Mouse (Mus musculus): ENCODE results near the gene Fam129a. TPM values are rescaled to one million over a fixed set of nuclear protein-coding genes. Genes with fewer than 3 reads are reported as not detected.
"Not testable (repeated sequence)": the region's sequence is repeated elsewhere in the genome, so short reads cannot be mapped to it uniquely, and the experiment has no call there.

The Fam129a gene
- polyA plus RNA-seq, 1 experiment from 2014 or later = 2.8 TPM

DNA sequence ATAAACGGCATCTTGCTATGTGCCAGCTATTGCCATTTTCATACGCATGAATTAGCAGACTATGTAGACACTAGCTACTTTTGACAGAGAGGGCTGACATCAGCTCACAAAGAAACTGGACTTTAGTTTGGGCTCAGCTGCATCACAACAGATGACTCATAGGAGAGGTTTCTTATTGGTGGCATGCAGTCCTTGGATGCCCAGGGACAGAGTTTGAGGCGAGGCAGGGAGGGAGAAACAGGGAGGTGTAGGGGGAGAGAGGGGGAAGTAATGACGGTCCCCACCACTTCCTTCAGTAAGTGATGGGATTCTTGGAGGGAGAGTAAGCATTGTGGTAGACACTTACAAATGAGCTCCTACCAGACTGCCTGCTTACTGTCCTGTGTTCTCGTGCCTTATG is 118.0 kb downstream of the Fam129a start:
- Histone ChIP-seq H3K27ac (no peak overlapping the region), H3K27me3 (no peaks in the 10 kb centered on the region), H3K36me3 (no peaks in the 10 kb centered on the region), H3K4me3 (replicated peaks) (no peak overlapping the region), H3K4me1 (replicated peaks) (peaks cover 30% of the 10 kb centered on the region), H3K9ac (replicated peaks) (no peak overlapping the region), H3K4me2 (no peak overlapping the region), H3K9me3 (no peaks in the 10 kb centered on the region)
- WGBS = 72% methylated on average over 5 of the region's 5 CpGs
- ATAC-seq (ENCODE audit: insufficient number of reproducible peaks, insufficient read depth, low FRiP score, low TSS enrichment, low read depth) = no peak

DNA sequence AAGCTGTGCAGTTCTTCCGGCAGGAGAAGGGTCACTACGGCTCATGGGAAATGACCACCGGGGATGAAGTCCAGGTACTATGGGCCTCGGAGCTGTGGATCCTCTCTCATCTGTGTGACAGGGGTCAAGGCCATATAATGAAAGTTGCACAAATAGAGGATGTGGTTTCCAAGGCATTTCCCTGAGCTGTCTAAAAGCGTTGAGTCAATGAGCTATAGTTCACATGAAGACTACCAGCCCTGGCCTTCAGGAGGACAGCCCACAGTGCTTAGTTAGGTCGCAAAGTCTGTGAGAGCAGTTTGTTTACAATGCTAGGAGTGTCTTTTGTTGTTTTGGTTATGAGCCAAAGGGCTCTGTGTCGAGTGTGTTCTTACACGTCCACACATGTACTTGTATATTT is 118.6 kb downstream of the Fam129a start:
- no peaks in the 10 kb centered on the region for H3K9me3 ChIP-seq
- H3K4me2 ChIP-seq = no peak overlapping the region
- H3K36me3 ChIP-seq = no peaks in the 10 kb centered on the region
- no peak overlapping the region for H3K4me3 ChIP-seq (replicated peaks)
- H3K27ac ChIP-seq = no peak overlapping the region
- 74% methylated on average over 8 of the region's 8 CpGs for WGBS
- H3K9ac ChIP-seq (replicated peaks) = no peak overlapping the region
- H3K4me1 ChIP-seq (replicated peaks) = peaks cover 25% of the 10 kb centered on the region
- H3K27me3 ChIP-seq = no peaks in the 10 kb centered on the region
- ATAC-seq (ENCODE audit: insufficient number of reproducible peaks, insufficient read depth, low FRiP score, low TSS enrichment, low read depth) = no peak

DNA sequence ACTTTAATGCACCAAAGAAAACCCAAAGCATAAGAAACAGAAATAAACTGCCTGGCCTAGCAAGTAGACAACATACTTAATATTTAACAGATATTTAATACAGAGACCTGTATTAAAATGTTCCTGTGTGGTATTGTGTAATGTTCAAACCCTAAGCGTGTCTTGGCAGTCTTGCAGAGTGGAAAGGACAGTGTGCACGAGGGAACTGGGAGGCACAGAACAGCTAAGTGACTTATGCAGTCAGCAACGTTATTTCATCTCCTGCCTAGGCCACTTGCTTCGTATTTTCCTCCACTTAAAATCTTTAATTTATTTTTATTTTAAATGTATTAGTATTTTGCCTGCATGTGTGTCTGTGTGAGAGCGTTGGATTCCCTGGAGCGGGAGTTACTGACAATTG is 119.1 kb downstream of the Fam129a start:
- no peaks in the 10 kb centered on the region for H3K9me3 ChIP-seq
- no peak overlapping the region for H3K4me2 ChIP-seq
- no peaks in the 10 kb centered on the region for H3K27me3 ChIP-seq
- no peak overlapping the region for H3K9ac ChIP-seq (replicated peaks)
- WGBS = 87% methylated on average over 6 of the region's 6 CpGs
- H3K4me1 ChIP-seq (replicated peaks) = peaks cover 20% of the 10 kb centered on the region
- no peaks in the 10 kb centered on the region for H3K36me3 ChIP-seq
- no peak overlapping the region for H3K27ac ChIP-seq
- no peak overlapping the region for H3K4me3 ChIP-seq (replicated peaks)
- no peak for ATAC-seq (ENCODE audit: insufficient number of reproducible peaks, insufficient read depth, low FRiP score, low TSS enrichment, low read depth)

DNA sequence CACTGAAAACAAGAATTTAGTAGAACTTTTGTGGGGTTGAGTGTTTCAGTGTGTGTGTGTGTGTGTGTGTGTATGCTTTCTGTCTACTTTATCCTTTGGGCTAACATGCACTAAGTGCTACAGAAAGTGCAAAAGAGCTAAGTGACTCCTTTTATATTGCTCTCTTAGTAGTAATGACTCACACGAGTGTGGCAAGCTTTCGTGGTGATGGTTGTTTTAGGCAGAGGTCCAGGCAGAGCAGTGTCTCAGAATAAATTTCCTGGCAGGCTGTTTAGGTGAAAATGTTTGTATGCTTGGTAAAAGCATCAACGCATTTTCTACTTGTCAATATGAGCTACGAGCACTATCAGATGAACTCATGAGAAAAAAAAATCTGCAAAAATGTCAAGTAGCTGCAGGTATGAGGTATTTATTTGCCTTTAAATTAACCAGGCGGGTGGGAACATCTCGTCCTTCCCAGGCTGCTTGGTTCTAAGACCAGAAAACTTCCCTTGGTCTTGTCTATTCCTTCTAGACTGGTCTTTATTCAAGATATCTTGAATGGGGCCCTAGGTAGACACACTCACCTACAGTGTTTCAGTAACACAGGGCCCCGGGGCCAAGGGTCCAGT is 119.7 kb downstream of the Fam129a start:
- 76% methylated on average over 7 of the region's 7 CpGs for WGBS
- ATAC-seq (ENCODE audit: insufficient number of reproducible peaks, insufficient read depth, low FRiP score, low TSS enrichment, low read depth) = no peak
- Histone ChIP-seq H3K4me3 (replicated peaks) (no peak overlapping the region), H3K27me3 (no peaks in the 10 kb centered on the region), H3K9ac (replicated peaks) (no peak overlapping the region), H3K27ac (no peak overlapping the region), H3K9me3 (no peaks in the 10 kb centered on the region), H3K4me1 (replicated peaks) (peaks cover 14% of the 10 kb centered on the region), H3K4me2 (no peak overlapping the region), H3K36me3 (no peaks in the 10 kb centered on the region)

DNA sequence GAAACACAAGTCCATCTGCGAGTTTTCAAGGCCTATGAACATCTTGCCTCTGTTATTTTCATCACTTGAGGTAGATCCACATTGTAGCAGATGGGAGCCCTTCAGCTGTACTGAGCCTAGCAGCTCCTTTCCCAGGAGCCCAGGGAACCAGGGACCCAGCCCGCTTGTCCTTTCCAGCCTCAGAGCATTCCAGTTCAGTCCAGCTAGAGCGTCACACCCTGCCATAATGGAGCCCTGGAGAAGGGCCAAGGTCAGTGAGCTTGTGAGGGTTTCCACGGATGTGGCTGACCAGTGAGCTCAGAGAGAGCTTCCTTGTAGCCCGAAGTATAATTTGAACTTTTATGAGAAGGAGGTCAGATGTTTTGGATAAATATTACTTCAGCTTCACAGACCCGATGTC is 121.9 kb downstream of the Fam129a start:
- H3K36me3 ChIP-seq; H3K27ac ChIP-seq; H3K4me2 ChIP-seq; H3K4me1 ChIP-seq (replicated peaks); ATAC-seq (ENCODE audit: insufficient number of reproducible peaks, insufficient read depth, low FRiP score, low TSS enrichment, low read depth); H3K9me3 ChIP-seq; H3K4me3 ChIP-seq (replicated peaks); H3K9ac ChIP-seq (replicated peaks); H3K27me3 ChIP-seq: not testable (repeated sequence)
- 67% methylated on average over 6 of the region's 6 CpGs for WGBS

DNA sequence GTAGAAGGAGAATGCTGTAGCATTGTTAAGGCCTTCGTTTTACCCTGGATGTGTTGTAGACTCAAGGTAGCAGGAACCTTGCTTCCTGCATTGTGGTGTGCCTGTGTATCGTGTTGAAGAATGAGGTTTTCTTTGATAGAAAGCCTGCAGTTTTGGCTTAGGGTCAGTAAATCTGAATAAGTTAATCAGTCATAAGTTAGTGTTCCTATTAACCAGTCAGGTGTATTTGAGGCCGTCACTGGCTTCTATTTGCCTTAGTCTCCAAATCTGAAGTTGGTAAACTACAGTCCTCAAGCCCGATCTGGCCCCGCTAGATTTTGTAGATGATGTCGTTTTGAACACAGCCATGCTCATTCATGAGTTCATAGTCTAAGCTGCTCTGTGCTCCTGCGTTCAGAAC is 125.8 kb downstream of the Fam129a start:
- Histone ChIP-seq H3K9ac (replicated peaks) (no peak overlapping the region), H3K27ac (no peak overlapping the region), H3K27me3 (no peaks in the 10 kb centered on the region), H3K9me3 (no peaks in the 10 kb centered on the region), H3K4me2 (no peak overlapping the region), H3K4me3 (replicated peaks) (no peak overlapping the region), H3K36me3 (no peaks in the 10 kb centered on the region), H3K4me1 (replicated peaks) (peaks cover 3% of the 10 kb centered on the region; the same call in 1 of the 2 replicates)
- no peak for ATAC-seq (ENCODE audit: insufficient number of reproducible peaks, insufficient read depth, low FRiP score, low TSS enrichment, low read depth)
- 88% methylated on average over 7 of the region's 7 CpGs for WGBS

DNA sequence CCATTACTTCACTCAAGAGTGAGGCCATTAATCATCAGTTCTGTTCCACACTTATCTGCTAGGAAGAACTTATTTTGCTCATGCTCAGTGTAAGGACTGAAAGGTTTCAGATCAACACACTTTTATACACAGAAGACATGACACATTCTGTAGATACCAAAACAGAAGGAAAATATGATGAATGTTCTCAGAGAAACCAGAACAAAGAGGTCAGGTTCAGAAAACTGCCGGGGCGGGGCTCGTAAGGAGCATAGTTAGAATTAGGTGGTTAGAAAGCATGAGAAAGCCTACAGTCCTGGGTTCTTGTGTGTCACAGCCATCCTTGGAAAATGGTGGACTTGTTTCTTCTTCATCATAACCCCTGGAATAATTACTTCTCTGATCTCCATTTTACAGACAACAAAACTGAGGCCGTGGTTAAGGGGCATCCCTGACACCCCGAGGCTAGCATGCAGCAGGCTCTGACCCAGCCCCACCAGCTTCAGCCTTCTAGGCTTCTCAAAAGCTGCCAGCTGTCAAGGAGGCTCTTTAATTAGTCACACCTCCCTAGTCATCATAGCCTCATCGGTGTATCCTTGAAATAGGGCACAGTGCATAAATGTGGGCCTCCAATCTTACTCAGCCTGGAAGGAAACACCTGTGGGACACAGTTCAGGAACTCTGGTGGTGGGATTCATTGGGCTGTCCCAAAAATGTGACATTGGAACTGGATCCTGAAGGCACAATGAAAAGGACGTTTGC is 127.1 kb downstream of the Fam129a start:
- ATAC-seq (ENCODE audit: insufficient number of reproducible peaks, insufficient read depth, low FRiP score, low TSS enrichment, low read depth) = no peak
- Histone ChIP-seq H3K9ac (replicated peaks) (no peak overlapping the region), H3K4me3 (replicated peaks) (no peak overlapping the region), H3K9me3 (no peaks in the 10 kb centered on the region), H3K4me2 (no peak overlapping the region), H3K27me3 (no peaks in the 10 kb centered on the region), H3K36me3 (no peaks in the 10 kb centered on the region), H3K4me1 (replicated peaks) (peaks cover 3% of the 10 kb centered on the region; the same call in 1 of the 2 replicates), H3K27ac (no peak overlapping the region)
- WGBS = 81% methylated on average over 7 of the region's 7 CpGs

DNA sequence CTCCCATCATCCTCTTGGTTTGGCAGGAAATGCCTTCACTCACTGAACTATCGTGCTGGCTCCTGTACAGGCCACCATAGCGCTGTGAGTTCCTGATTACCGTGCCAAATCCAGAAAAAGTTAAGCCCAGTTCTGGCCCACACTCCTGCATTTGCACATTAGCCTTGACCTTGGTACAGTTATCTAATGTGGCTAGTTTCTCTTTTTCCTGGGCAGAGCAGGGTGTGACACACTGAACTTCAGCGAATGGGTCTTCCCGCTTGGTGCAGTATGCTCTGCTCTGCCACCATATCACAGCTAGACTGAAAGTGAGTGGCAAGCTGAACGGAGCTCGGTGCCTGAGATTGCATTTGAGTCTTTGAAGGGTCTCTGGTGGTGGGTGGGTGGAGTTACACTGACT is 128.4 kb downstream of the Fam129a start:
- Histone ChIP-seq H3K36me3 (no peaks in the 10 kb centered on the region), H3K9me3 (no peaks in the 10 kb centered on the region), H3K9ac (replicated peaks) (no peak overlapping the region), H3K27ac (no peak overlapping the region), H3K4me3 (replicated peaks) (no peak overlapping the region), H3K4me1 (replicated peaks) (0 out of 2 replicates have a peak, but pooled peaks cover 3% of the 10 kb centered on the region), H3K4me2 (no peak overlapping the region), H3K27me3 (no peaks in the 10 kb centered on the region)
- WGBS = 79% methylated on average over 7 of the region's 7 CpGs
- ATAC-seq (ENCODE audit: insufficient number of reproducible peaks, insufficient read depth, low FRiP score, low TSS enrichment, low read depth) = no peak

DNA sequence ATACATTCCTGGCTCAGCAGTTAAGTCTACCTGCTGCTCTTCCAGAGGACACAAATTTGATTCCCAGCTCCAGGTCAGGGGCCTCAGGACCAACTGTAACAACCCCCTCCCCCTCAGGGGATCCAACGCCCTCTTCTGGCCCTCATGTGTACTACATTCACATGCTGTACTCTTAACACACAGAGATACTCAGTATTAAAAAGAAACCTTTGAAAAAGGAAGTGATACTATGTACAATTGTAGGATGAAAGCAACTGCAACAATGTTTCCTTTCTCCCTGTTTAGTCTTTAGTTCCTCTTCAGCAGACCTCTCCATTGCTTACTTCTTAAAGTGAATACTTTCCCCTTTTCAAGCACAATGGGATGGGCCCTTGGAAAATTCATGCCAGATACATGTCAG is 131.8 kb downstream of the Fam129a start:
- 26% methylated on average over 1 of the region's 1 CpGs for WGBS
- no peak for ATAC-seq (ENCODE audit: insufficient number of reproducible peaks, insufficient read depth, low FRiP score, low TSS enrichment, low read depth)
- H3K27me3 ChIP-seq = peaks cover 5% of the 10 kb centered on the region; the same call in 1 of the 2 replicates
- no peak overlapping the region for H3K4me2 ChIP-seq
- H3K36me3 ChIP-seq = no peaks in the 10 kb centered on the region
- no peak overlapping the region for H3K9ac ChIP-seq (replicated peaks)
- H3K9me3 ChIP-seq = no peaks in the 10 kb centered on the region
- 0 out of 2 replicates have a peak, but pooled peaks cover 3% of the 10 kb centered on the region for H3K4me1 ChIP-seq (replicated peaks)
- H3K27ac ChIP-seq = no peak overlapping the region
- no peak overlapping the region for H3K4me3 ChIP-seq (replicated peaks)

DNA sequence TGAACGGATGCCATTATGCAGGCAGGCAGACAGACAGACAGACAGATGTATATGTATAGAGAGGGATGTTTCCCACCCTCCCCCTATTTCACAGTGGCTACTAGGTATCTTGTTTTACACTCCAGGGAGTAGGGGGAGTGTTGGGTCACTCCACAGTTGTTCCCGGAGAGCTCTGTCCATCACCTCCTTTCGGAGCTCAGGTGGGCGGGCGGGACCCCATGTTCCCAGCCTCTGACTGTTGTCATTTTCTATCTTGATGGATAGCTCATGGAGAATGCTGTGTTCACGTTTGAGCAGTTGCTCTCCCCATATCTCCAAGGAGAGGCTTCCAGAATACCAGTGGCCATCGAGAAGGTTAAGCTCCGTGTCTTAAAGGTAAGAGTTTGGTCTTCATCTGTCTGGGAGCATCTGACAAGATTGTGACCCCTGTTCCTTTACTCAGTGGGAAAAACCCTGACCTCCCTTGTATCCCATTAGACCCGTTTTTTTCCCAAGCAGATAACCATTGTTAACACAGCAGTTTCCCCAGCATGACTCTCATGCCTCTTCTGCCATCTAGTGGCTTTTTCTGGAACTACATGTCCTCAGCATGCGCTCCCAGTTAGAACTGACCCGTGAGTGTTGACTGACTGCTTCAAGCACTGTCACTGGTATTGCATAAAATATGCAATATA is 134.9 kb downstream of the Fam129a start:
- no peak overlapping the region for H3K4me3 ChIP-seq (replicated peaks)
- peaks cover 5% of the 10 kb centered on the region; the same call in 1 of the 2 replicates for H3K27me3 ChIP-seq
- H3K4me1 ChIP-seq (replicated peaks) = peaks cover 13% of the 10 kb centered on the region
- H3K4me2 ChIP-seq = no peak overlapping the region
- H3K36me3 ChIP-seq = no peaks in the 10 kb centered on the region
- ATAC-seq (ENCODE audit: insufficient number of reproducible peaks, insufficient read depth, low FRiP score, low TSS enrichment, low read depth) = 0 out of 2 replicates have a peak, but pooled peaks have one; percentile 47
- 37% methylated on average over 11 of the region's 11 CpGs for WGBS
- H3K27ac ChIP-seq = no peak overlapping the region
- no peaks in the 10 kb centered on the region for H3K9me3 ChIP-seq
- H3K9ac ChIP-seq (replicated peaks) = no peak overlapping the region

DNA sequence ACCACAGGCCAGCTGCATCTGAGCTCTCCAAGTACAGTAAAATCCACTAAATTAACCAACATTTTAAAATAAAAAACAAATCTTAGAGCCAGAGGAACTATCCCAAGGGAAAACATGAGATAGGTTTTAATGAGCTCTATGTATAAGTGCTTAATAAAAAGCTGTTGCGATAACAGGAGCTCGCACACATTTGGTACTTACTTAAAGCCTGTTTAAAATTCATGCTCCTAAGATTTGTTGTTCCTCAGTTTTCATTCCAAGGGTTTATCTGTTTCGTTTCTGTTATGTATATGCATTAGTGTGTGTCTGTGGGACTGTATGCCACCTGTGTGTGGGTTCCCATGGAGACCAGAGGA is 135.4 kb downstream of the Fam129a start:
- peaks cover 5% of the 10 kb centered on the region; the same call in 1 of the 2 replicates for H3K27me3 ChIP-seq
- ATAC-seq (ENCODE audit: insufficient number of reproducible peaks, insufficient read depth, low FRiP score, low TSS enrichment, low read depth) = 0 out of 2 replicates have a peak, but pooled peaks have one; percentile 15
- no peaks in the 10 kb centered on the region for H3K36me3 ChIP-seq
- no peak overlapping the region for H3K4me3 ChIP-seq (replicated peaks)
- no peak overlapping the region for H3K4me2 ChIP-seq
- no peak overlapping the region for H3K9ac ChIP-seq (replicated peaks)
- peaks cover 13% of the 10 kb centered on the region for H3K4me1 ChIP-seq (replicated peaks)
- no peak overlapping the region for H3K27ac ChIP-seq
- 92% methylated on average over 3 of the region's 3 CpGs for WGBS
- no peaks in the 10 kb centered on the region for H3K9me3 ChIP-seq
